ENCODE assay signal across 8 mouse cellular contexts in genomic region chr16:30374266-30374665, GRCm38 (mm10). TPM values are rescaled to one million over a fixed set of nuclear protein-coding genes. Genes with fewer than 3 reads are reported as not detected.
DNase-seq lines count a peak whose midpoint lies in the region; ATAC-seq lines count a peak whose summit lies in the region.

No protein-coding gene starts in this region.

- intact Hi-C loops in heart, postnatal 10 days (cut with DNase I), result loop anchor here (1.0 to 2.0 kb wide), 2 partner anchors 130 to 147 kb away; no protein-coding TSS in a partner anchor

- DNase-seq in gastrocnemius, adult 18-20 months (ENCODE audit: low spot score), result peak; percentile 69
- no peak for DNase-seq in gastrocnemius, postnatal 25 days
- DNase-seq in ovary, postnatal 14 days (ENCODE audit: low spot score), result peak; percentile 37
- no peak for DNase-seq in ovary, adult 18-20 months (ENCODE audit: low spot score)
- peak; percentile 45 to 60 for DNase-seq in heart, postnatal 10 days
- peak; percentile 60 for DNase-seq in lung, postnatal 14 days
- DNase-seq in thymus, postnatal 25 days, result peak; percentile 32

- 0 out of 2 replicates have a peak, but pooled peaks have one; percentile 31 for ATAC-seq in cerebellum, adult (ENCODE audit: insufficient number of reproducible peaks, low FRiP score, low TSS enrichment)

RNA-seq across cellular contexts. Expression of gene Atp13a3, which starts 31.5 kb away (rescaled TPM):
- 10 to 100 TPM; 29.7 to 34.1 TPM for total RNA-seq in gastrocnemius, adult 18-20 months (2021)
- 10 to 100 TPM; 35.5 to 45.9 TPM for total RNA-seq in gastrocnemius, postnatal 25 days (2021)
- total RNA-seq in heart, postnatal 10 days (2021), result 10 to 100 TPM; 73.5 to 73.9 TPM

Comparison
In these comparisons a context has a peak if more than half of its experiments do, and no peak if none do; other contexts are left out.
1. DNase-seq: peak in gastrocnemius, adult 18-20 months (single experiment), ovary, postnatal 14 days (single experiment), heart, postnatal 10 days (2 of 2), lung, postnatal 14 days (single experiment) and thymus, postnatal 25 days (single experiment); none in gastrocnemius, postnatal 25 days (single experiment) and ovary, adult 18-20 months (single experiment).